Mouse (Mus musculus) thymus, adult 2 months (tissue): ENCODE results near the gene B4galt2.

Experiments used
- CTCF ChIP-seq: fragments of 200-500 bp; IDR thresholded peaks from 2 replicates; pipeline ENCODE4 v1.5.1; 2012; ENCODE audit warnings: mild to moderate bottlenecking, control low read depth, low read length, moderate library complexity, borderline replicate concordance; ENCODE audit not compliant: control insufficient read depth, poor library complexity, insufficient read depth; ENCODE audit errors: extremely low read depth
- POLR2A ChIP-seq: fragments of 200-500 bp; IDR thresholded peaks from 2 replicates; pipeline ENCODE4 v1.6.1; 2012; ENCODE audit warnings: mild to moderate bottlenecking, low read length, control low read depth, moderate library complexity; ENCODE audit not compliant: control insufficient read depth, poor library complexity, insufficient read depth; ENCODE audit errors: extremely low read depth

DNA sequence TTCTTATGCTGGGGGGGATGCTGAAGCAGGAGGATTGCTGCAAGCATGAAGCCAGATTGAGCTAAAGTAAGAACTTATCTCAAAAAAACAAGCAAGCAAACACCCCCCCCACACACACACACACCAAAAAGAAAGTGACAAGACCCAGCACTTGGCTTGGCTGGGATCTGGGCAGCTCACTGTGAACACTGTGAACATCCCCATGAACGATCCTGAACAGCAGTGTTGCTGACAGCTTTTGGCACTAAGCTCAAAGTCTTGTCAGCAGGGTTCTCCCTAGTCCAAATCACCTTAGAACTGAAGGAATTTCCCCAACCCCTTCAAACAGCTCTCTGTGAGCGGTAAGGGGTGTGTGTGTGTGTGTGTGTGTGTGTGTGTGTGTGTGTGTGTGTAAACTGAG is 40.2 kb upstream of the B4galt2 start:
- TF ChIP-seq CTCF: no peak
- no peak for TF ChIP-seq POLR2A
